Mouse (Mus musculus): ENCODE data around the gene Ier5l.

Ier5l gene

DNA sequence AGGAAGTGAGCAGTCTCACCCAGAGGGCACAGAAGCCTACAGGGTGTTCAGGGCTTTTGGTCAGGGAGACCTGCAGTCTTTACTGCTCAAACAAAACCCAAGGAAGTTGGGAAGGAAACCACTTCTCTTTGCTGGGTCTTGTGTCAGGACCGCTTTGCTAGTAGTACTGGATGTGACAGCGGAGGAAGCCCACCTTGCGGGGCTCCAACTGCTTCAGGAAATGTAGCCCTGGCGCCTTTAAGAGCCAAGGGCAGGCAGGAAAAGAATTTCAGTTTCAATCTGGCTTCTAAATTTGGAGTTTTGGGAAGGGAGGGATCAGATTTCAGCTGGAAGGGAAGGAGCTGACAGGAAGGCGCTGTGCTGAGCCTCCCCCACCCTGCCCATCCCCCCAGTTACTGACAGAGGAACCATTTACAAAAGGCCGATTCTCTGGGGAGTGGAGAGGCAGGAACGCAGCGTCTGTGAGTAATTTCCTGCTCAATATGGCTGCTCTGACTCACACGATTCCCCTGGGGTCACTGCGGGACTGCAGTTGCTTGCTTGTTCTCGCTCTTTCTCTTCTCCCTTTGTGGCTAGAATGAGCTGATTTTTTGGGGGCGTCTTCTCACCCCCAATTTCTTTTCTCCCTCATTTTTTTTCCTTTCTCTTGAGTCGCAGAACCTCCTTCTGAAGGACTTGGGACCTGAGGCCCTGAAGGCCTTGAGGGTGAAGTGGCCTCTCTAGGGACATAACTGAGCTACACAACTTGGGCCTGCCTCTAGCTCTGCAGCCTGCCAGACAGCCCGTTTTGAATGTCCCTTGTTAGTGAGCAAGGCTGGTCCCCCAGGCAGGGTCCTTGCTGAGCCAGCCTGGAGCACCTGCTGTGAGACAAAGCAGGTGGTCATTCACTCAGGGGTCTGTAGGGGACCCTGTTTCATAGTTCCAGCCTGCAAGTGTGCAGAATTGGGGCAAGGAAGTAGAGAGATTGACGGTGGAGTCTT lies 32.2 kb downstream of the Ier5l start:
- DNase-seq (ENCODE audit: low read depth, low spot score): peak; percentile 77

- peak; percentile 77 for DNase-seq (ENCODE audit: low read depth, low spot score)
Measured at GRCm38 (mm10) chr2:30440701-30441517, 33.1 kb downstream of the Ier5l start.

DNA sequence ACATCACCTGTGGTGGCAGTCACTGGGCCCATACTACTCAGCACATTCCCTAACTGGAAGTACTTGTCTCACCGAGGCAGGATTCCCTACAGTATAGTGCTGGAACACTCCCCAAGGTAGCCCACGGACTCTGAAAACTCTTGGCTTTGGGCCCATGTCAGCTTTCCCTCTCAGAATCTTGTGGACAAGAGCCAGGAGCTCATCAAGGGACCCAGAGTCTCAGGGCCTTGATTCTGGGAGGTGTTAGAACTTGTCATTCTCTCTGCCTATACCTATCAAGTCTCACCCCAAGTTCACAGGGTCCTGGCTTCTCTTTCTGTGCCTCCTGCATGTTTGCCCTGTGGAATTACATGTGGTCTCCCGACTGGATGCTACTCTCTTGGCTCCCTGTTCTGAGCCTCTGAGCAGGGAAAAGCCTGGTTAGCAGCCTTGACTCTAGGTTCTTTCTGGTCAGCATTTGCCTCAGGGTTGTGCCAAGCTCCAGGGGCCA lies 33.8 kb downstream of the Ier5l start:
- no peak for DNase-seq (ENCODE audit: low read depth, low spot score)

GRCm38 (mm10) chr2:30439631-30440030 lies 34.4 kb downstream of the Ier5l start:
- no peak for DNase-seq (ENCODE audit: low read depth, low spot score)

DNA sequence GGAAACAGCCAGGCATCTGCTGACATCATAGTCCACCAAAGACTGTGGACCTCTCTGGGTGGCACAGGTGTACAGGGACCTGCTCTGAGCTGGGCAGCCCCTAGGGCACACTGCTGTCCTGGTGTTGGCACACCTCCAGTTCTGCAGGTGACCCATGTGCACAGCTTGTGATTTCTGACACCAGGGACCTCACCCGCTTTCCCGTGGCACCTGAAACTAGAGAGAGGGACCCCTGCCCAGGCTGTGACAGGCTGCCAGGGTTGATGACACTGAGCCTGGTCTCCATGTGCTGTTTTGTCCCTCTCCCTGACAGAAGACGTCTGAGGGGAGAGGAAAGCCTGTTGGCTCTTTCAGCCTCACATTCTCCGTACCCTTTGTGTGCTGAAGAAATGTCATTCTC lies 36.2 kb downstream of the Ier5l start:
- DNase-seq (ENCODE audit: low read depth, low spot score): no peak

DNA sequence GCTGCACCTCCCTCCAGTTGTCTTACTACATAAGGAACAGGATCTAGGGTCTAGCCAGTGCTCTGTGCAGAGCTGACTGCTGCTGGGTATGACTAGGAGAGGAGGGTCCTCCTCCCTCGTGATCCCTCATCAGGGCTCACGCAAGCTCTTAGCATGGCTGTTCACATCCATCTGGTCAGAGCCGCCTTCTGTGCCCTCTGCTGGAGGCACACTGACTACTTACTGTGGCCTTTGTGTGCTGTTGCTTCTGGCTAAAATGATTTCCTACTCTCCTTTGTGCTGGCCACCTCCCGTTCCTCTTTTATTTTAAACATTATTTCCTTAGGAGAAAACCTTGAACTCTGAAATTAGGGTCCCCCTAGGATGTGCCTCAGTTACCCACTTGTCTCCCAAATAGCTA lies 37.2 kb downstream of the Ier5l start:
- no peak for DNase-seq (ENCODE audit: low read depth, low spot score)

GRCm38 (mm10) chr2:30436156-30436545 lies 37.9 kb downstream of the Ier5l start:
- no peak for DNase-seq (ENCODE audit: low read depth, low spot score)

GRCm38 (mm10) chr2:30435326-30436155 lies 38.5 kb downstream of the Ier5l start:
- peak; percentile 67 for DNase-seq (ENCODE audit: low read depth, low spot score)

DNA sequence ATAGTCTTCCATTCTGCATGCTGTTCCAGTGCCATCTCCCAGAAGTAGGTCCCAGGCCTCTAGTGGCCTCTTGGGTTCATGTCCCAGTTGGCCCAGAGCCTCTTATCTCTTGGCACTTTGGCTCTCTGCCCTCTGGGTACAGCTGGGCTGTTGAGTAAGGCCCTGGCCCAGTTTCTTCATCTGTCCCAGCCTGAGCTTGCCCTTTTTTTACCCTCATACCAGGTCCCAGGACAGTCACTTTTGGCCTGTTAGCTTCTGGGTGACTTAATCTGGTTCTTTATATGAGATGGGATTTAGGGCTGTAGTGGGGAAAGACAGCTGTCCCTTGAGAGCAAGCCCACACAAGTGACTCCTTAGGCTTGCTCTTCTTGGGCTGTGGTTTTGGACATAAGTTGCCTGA lies 44.9 kb downstream of the Ier5l start:
- DNase-seq (ENCODE audit: low read depth, low spot score): no peak

All from A20 (cell line).